Mouse (Mus musculus): ENCODE results near the gene Clic4. TPM values are rescaled to one million over a fixed set of nuclear protein-coding genes. Genes with fewer than 3 reads are reported as not detected.

Gene Clic4
- polyA plus RNA-seq, 1 experiment from 2014 or later: 49.2 TPM

DNA sequence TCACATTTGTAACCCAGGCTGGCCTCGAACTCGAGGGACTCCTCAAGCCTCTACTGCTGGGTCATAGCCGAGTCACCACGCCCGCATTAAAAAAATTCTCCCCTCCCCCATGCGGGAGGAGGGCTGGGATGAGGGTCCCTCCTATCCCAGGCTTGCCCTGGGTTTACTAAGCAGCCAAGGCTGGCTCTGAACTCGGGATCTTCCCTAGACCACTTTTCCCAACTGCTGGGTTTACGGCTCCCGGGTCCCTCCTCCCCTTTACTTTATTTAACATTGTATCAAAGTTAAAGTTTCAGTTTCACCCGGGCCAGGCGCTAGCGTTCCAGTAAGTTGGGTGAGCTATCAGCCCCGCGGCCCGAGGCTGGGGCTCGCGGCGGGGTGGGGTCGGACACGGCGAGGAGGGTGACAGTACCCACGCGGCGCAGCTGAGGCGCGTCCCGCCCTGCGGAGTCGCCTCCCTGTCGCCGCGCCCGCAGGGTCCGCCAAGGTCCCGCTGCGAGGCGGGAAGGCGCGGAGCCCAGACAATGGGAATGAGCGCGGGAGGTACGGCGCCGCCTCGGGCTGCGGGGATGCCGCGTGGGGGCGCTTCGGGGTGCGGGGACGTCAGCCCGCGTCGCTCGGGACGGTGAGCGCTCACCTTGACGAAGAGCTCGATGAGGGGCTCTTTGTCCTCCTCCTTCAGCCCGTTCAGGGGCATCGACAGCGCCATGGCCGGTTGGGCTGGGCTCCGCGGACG lies 565 bp downstream of the Clic4 start:
- under 1% methylated on average over 63 of the region's 67 CpGs for WGBS
- peak; percentile 76 for ATAC-seq
- no peaks in the 10 kb centered on the region for H3K36me3 ChIP-seq (ENCODE audit: control insufficient read depth, insufficient read depth, low read length)
- H3K27me3 ChIP-seq (ENCODE audit: control insufficient read depth, insufficient read depth, low read depth, low read length): peaks cover 3% of the 10 kb centered on the region; the same call in 1 of the 2 replicates
- H3K27ac ChIP-seq (ENCODE audit: low read length): peak overlapping the region; percentile 85
- peak overlapping the region; percentile 92 for H3K4me2 ChIP-seq (ENCODE audit: low read length)
- peak overlapping the region; percentile 84 for H3K9ac ChIP-seq (ENCODE audit: low read depth, low read length)
- peaks cover 34% of the 10 kb centered on the region for H3K4me1 ChIP-seq (ENCODE audit: control insufficient read depth, insufficient read depth, low read length)
- peak overlapping the region; percentile 91 for H3K4me3 ChIP-seq (ENCODE audit: low read depth, low read length)
- no peaks in the 10 kb centered on the region for H3K9me3 ChIP-seq (replicated peaks; ENCODE audit: control insufficient read depth, low read length, poor library complexity, severe bottlenecking)

DNA sequence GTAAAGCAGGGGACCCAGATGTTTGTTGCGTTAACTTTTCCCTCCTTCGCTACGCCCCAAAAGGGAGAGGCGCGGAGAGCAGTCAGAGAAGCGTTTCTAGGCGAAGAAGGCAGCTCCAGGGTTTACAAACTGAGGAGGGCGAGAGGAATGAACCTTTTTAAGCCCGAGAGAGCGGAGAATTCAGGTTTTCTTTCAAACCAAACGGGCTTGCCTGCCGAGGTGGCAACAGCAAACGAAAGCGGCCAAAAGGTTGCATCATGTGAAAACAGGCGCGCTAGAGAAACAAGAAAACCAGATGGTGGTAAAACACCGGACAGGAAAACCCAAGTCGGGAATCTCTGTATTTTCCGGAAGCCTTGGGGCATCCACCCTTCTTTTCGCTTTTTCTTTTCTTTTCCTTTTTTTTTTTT lies 1.2 kb downstream of the Clic4 start:
- Histone ChIP-seq H3K4me2 (ENCODE audit: low read length) (peak overlapping the region; percentile 92), H3K27me3 (ENCODE audit: control insufficient read depth, insufficient read depth, low read depth, low read length) (peaks cover 3% of the 10 kb centered on the region; the same call in 1 of the 2 replicates), H3K9ac (ENCODE audit: low read depth, low read length) (peak overlapping the region; percentile 84), H3K36me3 (ENCODE audit: control insufficient read depth, insufficient read depth, low read length) (no peaks in the 10 kb centered on the region), H3K4me1 (ENCODE audit: control insufficient read depth, insufficient read depth, low read length) (peaks cover 37% of the 10 kb centered on the region), H3K4me3 (ENCODE audit: low read depth, low read length) (peak overlapping the region; percentile 91), H3K9me3 (replicated peaks; ENCODE audit: control insufficient read depth, low read length, poor library complexity, severe bottlenecking) (no peaks in the 10 kb centered on the region), H3K27ac (ENCODE audit: low read length) (no peak overlapping the region; the same call in 1 of the 2 replicates)
- no peak for ATAC-seq
- WGBS: under 1% methylated on average over 20 of the region's 20 CpGs

GRCm38 (mm10) chr4:135270476-135270875 lies 2.1 kb downstream of the Clic4 start:
- peaks cover 37% of the 10 kb centered on the region for H3K4me1 ChIP-seq (ENCODE audit: control insufficient read depth, insufficient read depth, low read length)
- H3K4me2 ChIP-seq (ENCODE audit: low read length): peak overlapping the region; percentile 92
- no peak overlapping the region for H3K27ac ChIP-seq (ENCODE audit: low read length)
- no peak overlapping the region for H3K4me3 ChIP-seq (ENCODE audit: low read depth, low read length)
- H3K27me3 ChIP-seq (ENCODE audit: control insufficient read depth, insufficient read depth, low read depth, low read length): peaks cover 3% of the 10 kb centered on the region; the same call in 1 of the 2 replicates
- 0 out of 2 replicates have a peak overlapping the region, but pooled peaks have one; percentile 25 for H3K9ac ChIP-seq (ENCODE audit: low read depth, low read length)
- H3K9me3 ChIP-seq (replicated peaks; ENCODE audit: control insufficient read depth, low read length, poor library complexity, severe bottlenecking): no peaks in the 10 kb centered on the region
- no peak for ATAC-seq
- WGBS: 49% methylated on average over 8 of the region's 8 CpGs
- no peaks in the 10 kb centered on the region for H3K36me3 ChIP-seq (ENCODE audit: control insufficient read depth, insufficient read depth, low read length)

DNA sequence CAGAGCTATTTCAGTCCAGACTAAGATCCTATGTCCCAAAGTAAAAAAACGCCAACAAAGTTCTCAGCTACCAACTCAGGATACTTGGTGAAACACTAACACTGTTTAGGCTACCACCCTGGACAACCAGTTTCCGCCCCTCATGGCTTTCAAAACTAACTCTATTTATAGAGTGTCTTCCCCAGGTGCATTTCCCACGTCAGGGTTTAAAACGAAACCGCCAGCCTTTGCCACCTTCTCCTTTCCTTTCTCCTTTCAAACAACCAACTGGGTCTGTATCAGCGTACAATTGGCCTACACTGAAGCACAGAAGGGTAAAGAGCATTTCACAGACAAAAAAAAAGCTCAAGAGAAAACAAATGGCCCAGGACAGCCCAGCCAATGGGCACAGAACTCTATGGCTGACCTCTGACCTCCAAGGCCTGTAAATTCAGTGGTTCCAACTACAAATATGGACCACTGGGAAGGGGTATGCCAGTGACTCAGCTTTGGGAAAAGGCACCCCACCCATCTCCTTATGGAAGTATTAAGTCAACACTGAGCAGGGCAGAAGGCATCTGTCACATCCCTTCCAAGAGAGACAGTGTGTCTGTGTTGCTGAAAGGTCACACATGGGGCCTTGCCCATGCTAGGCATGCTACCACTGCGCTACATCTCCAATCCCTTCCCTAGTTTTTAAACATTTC lies 2.8 kb downstream of the Clic4 start:
- no peaks in the 10 kb centered on the region for H3K9me3 ChIP-seq (replicated peaks; ENCODE audit: control insufficient read depth, low read length, poor library complexity, severe bottlenecking)
- H3K9ac ChIP-seq (ENCODE audit: low read depth, low read length): no peak overlapping the region
- H3K4me1 ChIP-seq (ENCODE audit: control insufficient read depth, insufficient read depth, low read length): peaks cover 37% of the 10 kb centered on the region
- H3K27me3 ChIP-seq (ENCODE audit: control insufficient read depth, insufficient read depth, low read depth, low read length): peaks cover 3% of the 10 kb centered on the region; the same call in 1 of the 2 replicates
- no peak overlapping the region for H3K4me3 ChIP-seq (ENCODE audit: low read depth, low read length)
- 76% methylated on average over 7 of the region's 7 CpGs for WGBS
- no peak for ATAC-seq
- no peak overlapping the region for H3K27ac ChIP-seq (ENCODE audit: low read length)
- peak overlapping the region; percentile 92 for H3K4me2 ChIP-seq (ENCODE audit: low read length)
- H3K36me3 ChIP-seq (ENCODE audit: control insufficient read depth, insufficient read depth, low read length): no peaks in the 10 kb centered on the region

DNA sequence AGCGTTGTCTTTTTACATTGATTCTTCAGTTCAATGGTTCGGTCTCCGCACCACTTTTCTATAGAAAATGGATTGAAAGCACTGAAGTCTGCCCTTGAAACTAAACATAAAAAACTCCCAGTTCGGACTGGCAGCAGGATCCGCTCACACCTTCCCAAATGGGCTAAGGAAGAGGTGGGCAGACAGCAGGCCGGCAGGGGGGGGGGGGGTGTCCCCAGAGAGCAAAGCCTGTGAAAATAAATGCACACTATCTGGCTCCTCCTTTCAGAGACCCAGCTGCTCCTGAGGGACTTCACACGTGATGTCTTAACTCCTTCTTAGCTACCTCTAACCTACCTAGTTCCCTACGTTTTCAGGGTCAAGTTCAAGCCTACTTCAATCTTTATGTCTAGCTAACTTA lies 5.1 kb downstream of the Clic4 start:
- ATAC-seq: no peak
- H3K4me2 ChIP-seq (ENCODE audit: low read length): peak overlapping the region; percentile 27
- peaks cover 37% of the 10 kb centered on the region for H3K4me1 ChIP-seq (ENCODE audit: control insufficient read depth, insufficient read depth, low read length)
- H3K9me3 ChIP-seq (replicated peaks; ENCODE audit: control insufficient read depth, low read length, poor library complexity, severe bottlenecking): no peaks in the 10 kb centered on the region
- H3K4me3 ChIP-seq (ENCODE audit: low read depth, low read length): no peak overlapping the region
- no peaks in the 10 kb centered on the region for H3K36me3 ChIP-seq (ENCODE audit: control insufficient read depth, insufficient read depth, low read length)
- peak overlapping the region; percentile 1; the same call in 1 of the 2 replicates for H3K9ac ChIP-seq (ENCODE audit: low read depth, low read length)
- no peaks in the 10 kb centered on the region for H3K27me3 ChIP-seq (ENCODE audit: control insufficient read depth, insufficient read depth, low read depth, low read length)
- WGBS: 40% methylated on average over 8 of the region's 8 CpGs
- H3K27ac ChIP-seq (ENCODE audit: low read length): no peak overlapping the region

- Histone ChIP-seq H3K36me3 (ENCODE audit: control insufficient read depth, insufficient read depth, low read length) (no peaks in the 10 kb centered on the region), H3K4me1 (ENCODE audit: control insufficient read depth, insufficient read depth, low read length) (peaks cover 37% of the 10 kb centered on the region), H3K9me3 (replicated peaks; ENCODE audit: control insufficient read depth, low read length, poor library complexity, severe bottlenecking) (no peaks in the 10 kb centered on the region), H3K4me2 (ENCODE audit: low read length) (peak overlapping the region; percentile 27), H3K9ac (ENCODE audit: low read depth, low read length) (0 out of 2 replicates have a peak overlapping the region, but pooled peaks have one; percentile 1), H3K27me3 (ENCODE audit: control insufficient read depth, insufficient read depth, low read depth, low read length) (no peaks in the 10 kb centered on the region), H3K4me3 (ENCODE audit: low read depth, low read length) (no peak overlapping the region), H3K27ac (ENCODE audit: low read length) (no peak overlapping the region)
- 72% methylated on average over 9 of the region's 9 CpGs for WGBS
- no peak for ATAC-seq
These were observed 5.6 kb downstream of the Clic4 start for GRCm38 (mm10) chr4:135266987-135267386.

- Histone ChIP-seq H3K9ac (ENCODE audit: low read depth, low read length) (no peak overlapping the region), H3K4me2 (ENCODE audit: low read length) (no peak overlapping the region), H3K4me3 (ENCODE audit: low read depth, low read length) (no peak overlapping the region), H3K4me1 (ENCODE audit: control insufficient read depth, insufficient read depth, low read length) (peaks cover 12% of the 10 kb centered on the region), H3K36me3 (ENCODE audit: control insufficient read depth, insufficient read depth, low read length) (no peaks in the 10 kb centered on the region), H3K27me3 (ENCODE audit: control insufficient read depth, insufficient read depth, low read depth, low read length) (no peaks in the 10 kb centered on the region), H3K27ac (ENCODE audit: low read length) (no peak overlapping the region), H3K9me3 (replicated peaks; ENCODE audit: control insufficient read depth, low read length, poor library complexity, severe bottlenecking) (no peaks in the 10 kb centered on the region)
- no peak for ATAC-seq
- 63% methylated on average over 4 of the region's 4 CpGs for WGBS
These were observed 12.2 kb downstream of the Clic4 start for GRCm38 (mm10) chr4:135260434-135260833.

DNA sequence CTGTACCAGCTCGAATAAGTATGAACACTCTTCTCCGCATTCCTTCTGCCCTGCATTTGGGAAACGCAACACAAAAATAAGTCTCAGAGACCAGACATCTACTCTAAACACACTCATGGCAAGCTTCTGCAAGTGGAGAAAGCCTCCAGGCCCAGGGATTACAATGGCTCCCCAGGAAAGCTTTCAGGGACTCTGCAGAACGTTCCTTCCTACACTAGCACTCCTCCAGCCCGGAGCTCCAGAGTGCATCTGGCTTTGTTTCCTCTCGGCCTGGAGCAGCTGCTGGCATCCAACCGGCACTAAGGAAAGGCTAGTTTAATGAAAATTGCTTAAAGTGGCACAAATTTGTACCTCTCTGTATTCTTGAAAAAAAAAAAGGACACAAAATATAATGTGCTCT lies 14.1 kb downstream of the Clic4 start:
- H3K36me3 ChIP-seq (ENCODE audit: control insufficient read depth, insufficient read depth, low read length): no peaks in the 10 kb centered on the region
- H3K9ac ChIP-seq (ENCODE audit: low read depth, low read length): peak overlapping the region; percentile 48; the same call in 1 of the 2 replicates
- WGBS: 13% methylated on average over 7 of the region's 7 CpGs
- H3K27me3 ChIP-seq (ENCODE audit: control insufficient read depth, insufficient read depth, low read depth, low read length): no peaks in the 10 kb centered on the region
- no peak overlapping the region for H3K4me3 ChIP-seq (ENCODE audit: low read depth, low read length)
- H3K4me1 ChIP-seq (ENCODE audit: control insufficient read depth, insufficient read depth, low read length): peaks cover 12% of the 10 kb centered on the region
- no peaks in the 10 kb centered on the region for H3K9me3 ChIP-seq (replicated peaks; ENCODE audit: control insufficient read depth, low read length, poor library complexity, severe bottlenecking)
- peak overlapping the region; percentile 71 for H3K27ac ChIP-seq (ENCODE audit: low read length)
- H3K4me2 ChIP-seq (ENCODE audit: low read length): peak overlapping the region; percentile 36; the same call in 1 of the 2 replicates
- no peak for ATAC-seq
